Mouse (Mus musculus) stomach, embryonic 14.5 days (tissue): Measurements from ENCODE around the gene Lrrc8d. TPM values are rescaled to one million over a fixed set of nuclear protein-coding genes. Genes with fewer than 3 reads are reported as not detected.
A peak's percentile ranks its signal among the peaks of the same experiment; 100 is the strongest.

Source experiments
- ATAC-seq: fragments of 200-750 bp; cut with Nextera tagmentation; 2 replicates; pipeline ENCODE4 v1.8.0; 2017; ENCODE audit warnings: low read depth, moderate TSS enrichment; ENCODE audit not compliant: insufficient number of reproducible peaks, insufficient read depth, low FRiP score
- H3K27ac ChIP-seq: fragments of 300-500 bp; sonication (generic); 2 replicates; pipeline ENCODE4 v1.5.1; 2014; ENCODE audit warnings: mild to moderate bottlenecking, low read length, moderate library complexity, mixed read lengths
- H3K27me3 ChIP-seq: fragments of 300-500 bp; sonication (generic); 2 replicates; pipeline ENCODE4 v1.6.1; 2014; ENCODE audit warnings: low read length, control low read depth, mixed read lengths; ENCODE audit not compliant: control insufficient read depth, insufficient read depth
- H3K36me3 ChIP-seq: fragments of 300-500 bp; sonication (generic); 2 replicates; pipeline ENCODE4 v1.6.1; 2014; ENCODE audit warnings: mild to moderate bottlenecking, control low read depth, low read length, moderate library complexity, mixed read lengths; ENCODE audit not compliant: control insufficient read depth, insufficient read depth
- H3K4me1 ChIP-seq: fragments of 300-500 bp; sonication (generic); 2 replicates; pipeline ENCODE4 v1.6.1; 2014; ENCODE audit warnings: low read length, control low read depth, mixed read lengths; ENCODE audit not compliant: control insufficient read depth, insufficient read depth
- H3K4me2 ChIP-seq: fragments of 300-500 bp; sonication (generic); replicated peaks from 2 replicates; pipeline ENCODE4 v1.6.1; 2014; ENCODE audit warnings: low read depth, low read length, control low read depth
- H3K4me3 ChIP-seq: fragments of 300-500 bp; sonication (generic); 2 replicates; pipeline ENCODE4 v1.5.1; 2014; ENCODE audit warnings: low read depth, low read length, control low read depth
- H3K9ac ChIP-seq: fragments of 300-500 bp; sonication (generic); replicated peaks from 2 replicates; pipeline ENCODE4 v1.6.1; 2014; ENCODE audit warnings: low read depth, mild to moderate bottlenecking, control low read depth, low read length, moderate library complexity, mixed read lengths
- H3K9me3 ChIP-seq: fragments of 300-500 bp; sonication (generic); 2 replicates; pipeline ENCODE4 v1.6.1; 2016; ENCODE audit warnings: low read depth, low read length, control low read depth; ENCODE audit not compliant: control insufficient read depth
- WGBS: fragments of 180-500 bp; shearing (Covaris S2); extraction: QIAGEN DNeasy Blood & Tissue Kit; methylation state at CpG from one replicate; pipeline ENCODE4 v1.1.7; 2014; 5-methylcytosine and 5-hydroxymethylcytosine counted together
- polyA plus RNA-seq: library from polyadenylated mRNA; unstranded; fragments of >200 nt; fragmentation: Nextera tagmentation; extraction: Ambion mirVana; gene quantifications from 2 replicates; pipeline ENCODE4 v1.2.1, GENCODE M21; 2014

The Lrrc8d gene
- polyA plus RNA-seq, 1 experiment from 2014 or later: 17.6 TPM

- peaks cover 31% of the 10 kb centered on the region for H3K4me1 ChIP-seq
- H3K4me2 ChIP-seq: no peak overlapping the region
- 35% methylated on average over 10 of the region's 10 CpGs for WGBS
- H3K27me3 ChIP-seq: no peaks in the 10 kb centered on the region
- no peaks in the 10 kb centered on the region for H3K9me3 ChIP-seq
- no peaks in the 10 kb centered on the region for H3K36me3 ChIP-seq
- H3K27ac ChIP-seq: peak overlapping the region; percentile 3; the same call in 1 of the 2 replicates
- no peak overlapping the region for H3K9ac ChIP-seq
- no peak for ATAC-seq
- H3K4me3 ChIP-seq: no peak overlapping the region
Observed at GRCm38 (mm10) chr5:105715531-105716124, 15.9 kb downstream of the Lrrc8d start.

GRCm38 (mm10) chr5:105717294-105717693 is 17.5 kb downstream of the Lrrc8d start:
- Histone ChIP-seq H3K9ac (no peak overlapping the region), H3K27ac (no peak overlapping the region), H3K9me3 (no peaks in the 10 kb centered on the region), H3K36me3 (no peaks in the 10 kb centered on the region), H3K4me3 (no peak overlapping the region), H3K4me1 (peaks cover 31% of the 10 kb centered on the region), H3K27me3 (no peaks in the 10 kb centered on the region), H3K4me2 (no peak overlapping the region)
- no peak for ATAC-seq
- 64% methylated on average over 7 of the region's 7 CpGs for WGBS

- 67% methylated on average over 11 of the region's 11 CpGs for WGBS
- Histone ChIP-seq H3K4me1 (peaks cover 31% of the 10 kb centered on the region), H3K27me3 (no peaks in the 10 kb centered on the region), H3K4me2 (no peak overlapping the region), H3K9me3 (no peaks in the 10 kb centered on the region), H3K27ac (no peak overlapping the region), H3K9ac (no peak overlapping the region), H3K4me3 (no peak overlapping the region), H3K36me3 (no peaks in the 10 kb centered on the region)
- no peak for ATAC-seq
Observed at GRCm38 (mm10) chr5:105718138-105718670, 18.4 kb downstream of the Lrrc8d start.

- Histone ChIP-seq H3K9me3 (no peaks in the 10 kb centered on the region), H3K27me3 (no peaks in the 10 kb centered on the region), H3K4me2 (no peak overlapping the region), H3K4me3 (no peak overlapping the region), H3K27ac (no peak overlapping the region), H3K4me1 (peaks cover 22% of the 10 kb centered on the region), H3K9ac (no peak overlapping the region), H3K36me3 (no peaks in the 10 kb centered on the region)
- no peak for ATAC-seq
- WGBS: 86% methylated on average over 4 of the region's 4 CpGs
Observed at GRCm38 (mm10) chr5:105721267-105721666, 21.5 kb downstream of the Lrrc8d start.

GRCm38 (mm10) chr5:105722807-105723206 is 23.0 kb downstream of the Lrrc8d start:
- Histone ChIP-seq H3K36me3 (no peaks in the 10 kb centered on the region), H3K4me1 (peaks cover 7% of the 10 kb centered on the region; the same call in 1 of the 2 replicates), H3K27me3 (no peaks in the 10 kb centered on the region), H3K27ac (no peak overlapping the region), H3K9ac (no peak overlapping the region), H3K9me3 (no peaks in the 10 kb centered on the region), H3K4me3 (no peak overlapping the region), H3K4me2 (no peak overlapping the region)
- no peak for ATAC-seq
- WGBS: 93% methylated on average over 11 of the region's 11 CpGs

GRCm38 (mm10) chr5:105730193-105730831 is 30.5 kb downstream of the Lrrc8d start:
- 87% methylated on average over 6 of the region's 6 CpGs for WGBS
- H3K27ac ChIP-seq: no peak overlapping the region
- no peak for ATAC-seq

GRCm38 (mm10) chr5:105731173-105731626 is 31.4 kb downstream of the Lrrc8d start:
- Histone ChIP-seq H3K27ac (no peak overlapping the region), H3K27me3 (no peaks in the 10 kb centered on the region), H3K9ac (no peak overlapping the region), H3K4me1 (peaks cover 16% of the 10 kb centered on the region), H3K36me3 (no peaks in the 10 kb centered on the region), H3K4me2 (peak overlapping the region; percentile 93), H3K4me3 (peak overlapping the region; percentile 48), H3K9me3 (no peaks in the 10 kb centered on the region)
- WGBS: 29% methylated on average over 16 of the region's 16 CpGs
- peak; percentile 33; the same call in 1 of the 2 replicates for ATAC-seq

More at GRCm38 (mm10) chr5:105730193-105730831, 30.5 kb downstream of the Lrrc8d start:
- peaks cover 16% of the 10 kb centered on the region for H3K4me1 ChIP-seq
- no peak overlapping the region for H3K9ac ChIP-seq
- H3K9me3 ChIP-seq: no peaks in the 10 kb centered on the region
- no peak overlapping the region for H3K4me3 ChIP-seq
- no peaks in the 10 kb centered on the region for H3K27me3 ChIP-seq
- no peak overlapping the region for H3K4me2 ChIP-seq
- no peaks in the 10 kb centered on the region for H3K36me3 ChIP-seq

- no peaks in the 10 kb centered on the region for H3K27me3 ChIP-seq
- H3K27ac ChIP-seq: peak overlapping the region; percentile 66
- ATAC-seq: peak; percentile 77
- no peaks in the 10 kb centered on the region for H3K36me3 ChIP-seq
- no peaks in the 10 kb centered on the region for H3K9me3 ChIP-seq
- peak overlapping the region; percentile 93 for H3K4me2 ChIP-seq
- 2% methylated on average over 52 of the region's 52 CpGs for WGBS
- peak overlapping the region; percentile 48 for H3K4me3 ChIP-seq
- H3K4me1 ChIP-seq: peaks cover 16% of the 10 kb centered on the region
- peak overlapping the region; percentile 57 for H3K9ac ChIP-seq
Observed at GRCm38 (mm10) chr5:105731627-105732432, 32.1 kb downstream of the Lrrc8d start.
